Mouse (Mus musculus) hematopoietic multipotent progenitor cell, adult 10-12 weeks (in vitro differentiated cells): ENCODE measurements around the gene Gm15262. TPM values are rescaled to one million over a fixed set of nuclear protein-coding genes. Genes with fewer than 3 reads are reported as not detected.

Experiments
- polyA plus RNA-seq: library from polyadenylated mRNA; stranded (reverse); fragments of >175 nt; gene quantifications from 2 replicates; pipeline ENCODE4 v1.2.3, GENCODE M21; 2012; ENCODE audit warnings: low replicate concordance

Gene Gm15262
- not detected in 2 replicates for polyA plus RNA-seq

GRCm38 (mm10) chrX:161287156-161287555 is at the start of gene Gm15262:
Gene Gm15262, plus strand, starts transcription at chrX:161287456.

Other genes with a start within 250 kb of the Gm15262 start
- 0.20 and 0.37 TPM in 2 replicates for gene Scml2, start 170.3 kb upstream of the Gm15262 start, polyA plus RNA-seq